Mouse (Mus musculus) heart, embryonic 11.5 days (tissue): ENCODE results near the gene Epha1. TPM values are rescaled to one million over a fixed set of nuclear protein-coding genes. Genes with fewer than 3 reads are reported as not detected.

Experiments
- ATAC-seq: fragments of 200-750 bp; cut with Nextera tagmentation; replicated peaks from 2 replicates; pipeline ENCODE4 v1.8.0; 2017; ENCODE audit warnings: moderate library complexity; ENCODE audit not compliant: insufficient number of reproducible peaks, low FRiP score, low TSS enrichment
- H3K27ac ChIP-seq: fragments of 300-500 bp; sonication (generic); 2 replicates; pipeline ENCODE4 v1.5.1; 2014; ENCODE audit warnings: mild to moderate bottlenecking, low read depth, low read length
- H3K27me3 ChIP-seq: fragments of 300-500 bp; sonication (generic); 2 replicates; pipeline ENCODE4 v1.6.1; 2014; ENCODE audit warnings: mild to moderate bottlenecking, low read length, mixed read lengths; ENCODE audit not compliant: control insufficient read depth, insufficient read depth
- H3K36me3 ChIP-seq: fragments of 300-500 bp; sonication (generic); 2 replicates; pipeline ENCODE4 v1.6.1; 2014; ENCODE audit warnings: mild to moderate bottlenecking, low read length, moderate library complexity, mixed read lengths; ENCODE audit not compliant: control insufficient read depth, insufficient read depth
- H3K4me1 ChIP-seq: fragments of 300-500 bp; sonication (generic); 2 replicates; pipeline ENCODE4 v1.6.1; 2014; ENCODE audit warnings: low read length; ENCODE audit not compliant: control insufficient read depth, insufficient read depth
- H3K4me2 ChIP-seq: fragments of 300-500 bp; sonication (generic); 2 replicates; pipeline ENCODE4 v1.6.1; 2014; ENCODE audit warnings: mild to moderate bottlenecking, moderate library complexity
- H3K4me3 ChIP-seq: fragments of 300-500 bp; sonication (generic); 2 replicates; pipeline ENCODE4 v1.5.1; 2014; ENCODE audit warnings: low read depth, low read length
- H3K9ac ChIP-seq: fragments of 300-500 bp; sonication (generic); 2 replicates; pipeline ENCODE4 v1.6.1; 2014; ENCODE audit warnings: mild to moderate bottlenecking, low read depth, low read length, moderate library complexity
- H3K9me3 ChIP-seq: fragments of 300-500 bp; sonication (generic); replicated peaks from 2 replicates; pipeline ENCODE4 v1.6.1; 2016; ENCODE audit warnings: low read length; ENCODE audit not compliant: control insufficient read depth
- WGBS: fragments of 180-500 bp; shearing (Covaris S2); extraction: QIAGEN DNeasy Blood & Tissue Kit; methylation state at CpG from one replicate; pipeline ENCODE4 v1.1.7; 2014; ENCODE audit not compliant: insufficient replicate concordance; 5-methylcytosine and 5-hydroxymethylcytosine counted together
- polyA plus RNA-seq: library from polyadenylated mRNA; unstranded; fragments of >200 nt; fragmentation: Nextera tagmentation; extraction: Ambion mirVana; gene quantifications from 2 replicates; pipeline ENCODE4 v1.2.1, GENCODE M21; 2014

The Epha1 gene
- polyA plus RNA-seq, 1 experiment from 2014 or later = 1.7 TPM

GRCm38 (mm10) chr6:42361041-42361895 lies 11.8 kb downstream of the Epha1 start:
- H3K4me3 ChIP-seq = no peak overlapping the region
- no peak for ATAC-seq
- peaks cover 32% of the 10 kb centered on the region for H3K36me3 ChIP-seq
- H3K27me3 ChIP-seq = no peaks in the 10 kb centered on the region
- H3K4me2 ChIP-seq = no peak overlapping the region
- H3K27ac ChIP-seq = no peak overlapping the region
- H3K9ac ChIP-seq = no peak overlapping the region
- peaks cover 42% of the 10 kb centered on the region for H3K4me1 ChIP-seq
- no peaks in the 10 kb centered on the region for H3K9me3 ChIP-seq
- 87% methylated on average over 13 of the region's 13 CpGs for WGBS

- Histone ChIP-seq H3K4me3 (no peak overlapping the region), H3K36me3 (peaks cover 40% of the 10 kb centered on the region), H3K4me1 (peaks cover 49% of the 10 kb centered on the region), H3K9me3 (no peaks in the 10 kb centered on the region), H3K4me2 (no peak overlapping the region), H3K27ac (peak overlapping the region; percentile 66; the same call in 1 of the 2 replicates), H3K9ac (no peak overlapping the region), H3K27me3 (no peaks in the 10 kb centered on the region)
- 81% methylated on average over 6 of the region's 6 CpGs for WGBS
- ATAC-seq = no peak
These were observed 12.7 kb downstream of the Epha1 start for GRCm38 (mm10) chr6:42360231-42360840.

GRCm38 (mm10) chr6:42359364-42360147 lies 13.5 kb downstream of the Epha1 start:
- H3K9me3 ChIP-seq = no peaks in the 10 kb centered on the region
- no peak overlapping the region for H3K4me3 ChIP-seq
- H3K36me3 ChIP-seq = peaks cover 40% of the 10 kb centered on the region
- peak overlapping the region; percentile 66 for H3K27ac ChIP-seq
- H3K4me2 ChIP-seq = no peak overlapping the region
- H3K27me3 ChIP-seq = no peaks in the 10 kb centered on the region
- H3K4me1 ChIP-seq = peaks cover 56% of the 10 kb centered on the region
- H3K9ac ChIP-seq = no peak overlapping the region
- no peak for ATAC-seq
- 51% methylated on average over 9 of the region's 9 CpGs for WGBS

GRCm38 (mm10) chr6:42358901-42359300 lies 14.2 kb downstream of the Epha1 start:
- H3K9ac ChIP-seq = no peak overlapping the region
- peaks cover 62% of the 10 kb centered on the region for H3K4me1 ChIP-seq
- H3K27me3 ChIP-seq = no peaks in the 10 kb centered on the region
- H3K36me3 ChIP-seq = peaks cover 40% of the 10 kb centered on the region
- peak overlapping the region; percentile 60 for H3K27ac ChIP-seq
- WGBS = 83% methylated on average over 12 of the region's 12 CpGs
- H3K4me2 ChIP-seq = no peak overlapping the region
- H3K4me3 ChIP-seq = no peak overlapping the region
- no peak for ATAC-seq
- no peaks in the 10 kb centered on the region for H3K9me3 ChIP-seq

GRCm38 (mm10) chr6:42357901-42358300 lies 15.2 kb downstream of the Epha1 start:
- H3K27ac ChIP-seq = peak overlapping the region; percentile 35; the same call in 1 of the 2 replicates
- peaks cover 40% of the 10 kb centered on the region for H3K36me3 ChIP-seq
- WGBS = 43% methylated on average over 6 of the region's 6 CpGs
- no peak for ATAC-seq
- H3K9ac ChIP-seq = no peak overlapping the region; the same call in 1 of the 2 replicates
- no peaks in the 10 kb centered on the region for H3K27me3 ChIP-seq
- peaks cover 65% of the 10 kb centered on the region for H3K4me1 ChIP-seq
- H3K4me2 ChIP-seq = no peak overlapping the region
- H3K9me3 ChIP-seq = no peaks in the 10 kb centered on the region
- no peak overlapping the region for H3K4me3 ChIP-seq

- Histone ChIP-seq H3K27ac (0 out of 2 replicates have a peak overlapping the region, but pooled peaks have one; percentile 4), H3K9me3 (no peaks in the 10 kb centered on the region), H3K4me3 (no peak overlapping the region), H3K4me2 (no peak overlapping the region), H3K4me1 (peaks cover 65% of the 10 kb centered on the region), H3K36me3 (peaks cover 44% of the 10 kb centered on the region), H3K9ac (no peak overlapping the region), H3K27me3 (no peaks in the 10 kb centered on the region)
- WGBS = 85% methylated on average over 5 of the region's 5 CpGs
- ATAC-seq = no peak
These were observed 16.2 kb downstream of the Epha1 start for GRCm38 (mm10) chr6:42356913-42357312.

GRCm38 (mm10) chr6:42355794-42356600 lies 17.1 kb downstream of the Epha1 start:
- Histone ChIP-seq H3K4me2 (no peak overlapping the region), H3K27me3 (no peaks in the 10 kb centered on the region), H3K9me3 (no peaks in the 10 kb centered on the region), H3K9ac (no peak overlapping the region), H3K27ac (no peak overlapping the region), H3K36me3 (peaks cover 40% of the 10 kb centered on the region), H3K4me1 (peaks cover 68% of the 10 kb centered on the region), H3K4me3 (no peak overlapping the region)
- ATAC-seq = no peak
- 89% methylated on average over 13 of the region's 13 CpGs for WGBS

- H3K27ac ChIP-seq = no peak overlapping the region
- peaks cover 70% of the 10 kb centered on the region for H3K4me1 ChIP-seq
- no peak overlapping the region for H3K9ac ChIP-seq
- no peak overlapping the region; the same call in 1 of the 2 replicates for H3K4me2 ChIP-seq
- no peaks in the 10 kb centered on the region for H3K27me3 ChIP-seq
- ATAC-seq = no peak
- H3K36me3 ChIP-seq = peaks cover 36% of the 10 kb centered on the region
- H3K4me3 ChIP-seq = no peak overlapping the region
- no peaks in the 10 kb centered on the region for H3K9me3 ChIP-seq
- 91% methylated on average over 6 of the region's 6 CpGs for WGBS
These were observed 17.7 kb downstream of the Epha1 start for GRCm38 (mm10) chr6:42355366-42355765.
